Mouse (Mus musculus) embryo, embryonic 10.5 days (tissue): ENCODE measurements around the gene Usp48.

Experiments
- DNase-seq: peaks from one replicate; pipeline ENCODE4 v3.0.0-alpha.2; 2015; ENCODE audit warnings: low spot score

The Usp48 gene

GRCm38 (mm10) chr4:137609702-137610101 lies 16.1 kb downstream of the Usp48 start:
- no peak for DNase-seq

GRCm38 (mm10) chr4:137610256-137610655 lies 16.7 kb downstream of the Usp48 start:
- DNase-seq = no peak

- no peak for DNase-seq
These were observed 29.3 kb downstream of the Usp48 start for GRCm38 (mm10) chr4:137622847-137623246.

GRCm38 (mm10) chr4:137627476-137628235 lies 34.1 kb downstream of the Usp48 start:
- peak; percentile 34 for DNase-seq

GRCm38 (mm10) chr4:137628400-137628799 lies 34.8 kb downstream of the Usp48 start:
- DNase-seq = no peak

GRCm38 (mm10) chr4:137629354-137629753 lies 35.8 kb downstream of the Usp48 start:
- DNase-seq = no peak

- DNase-seq = no peak
These were observed 36.6 kb downstream of the Usp48 start for GRCm38 (mm10) chr4:137630153-137630552.

- no peak for DNase-seq
These were observed 38.0 kb downstream of the Usp48 start for GRCm38 (mm10) chr4:137631596-137631995.

- no peak for DNase-seq
These were observed 39.8 kb downstream of the Usp48 start for GRCm38 (mm10) chr4:137633394-137633793.

GRCm38 (mm10) chr4:137636597-137636996 lies 43.0 kb downstream of the Usp48 start:
- DNase-seq = no peak

GRCm38 (mm10) chr4:137641556-137641955 lies 48.0 kb downstream of the Usp48 start:
- DNase-seq = no peak

- DNase-seq = no peak
These were observed 48.5 kb downstream of the Usp48 start for GRCm38 (mm10) chr4:137642101-137642500.

GRCm38 (mm10) chr4:137643459-137643858 lies 49.9 kb downstream of the Usp48 start:
- no peak for DNase-seq

- no peak for DNase-seq
These were observed 52.7 kb downstream of the Usp48 start for GRCm38 (mm10) chr4:137646262-137646661.

GRCm38 (mm10) chr4:137647648-137648047 lies 54.1 kb downstream of the Usp48 start:
- no peak for DNase-seq

GRCm38 (mm10) chr4:137648230-137648629 lies 54.7 kb downstream of the Usp48 start:
- no peak for DNase-seq

- DNase-seq = no peak
These were observed 57.4 kb downstream of the Usp48 start for GRCm38 (mm10) chr4:137650912-137651311.

GRCm38 (mm10) chr4:137652835-137653346 lies 59.3 kb downstream of the Usp48 start:
- DNase-seq = no peak

- DNase-seq = no peak
These were observed 61.9 kb downstream of the Usp48 start for GRCm38 (mm10) chr4:137655241-137656031.

- no peak for DNase-seq
These were observed 64.1 kb downstream of the Usp48 start for GRCm38 (mm10) chr4:137657674-137658073.

- no peak for DNase-seq
These were observed 66.0 kb downstream of the Usp48 start for GRCm38 (mm10) chr4:137659541-137659940.

GRCm38 (mm10) chr4:137660364-137661077 lies 67.0 kb downstream of the Usp48 start:
- DNase-seq = no peak
